ENCODE assay signal across 16 mouse cellular contexts in the genomic region with DNA sequence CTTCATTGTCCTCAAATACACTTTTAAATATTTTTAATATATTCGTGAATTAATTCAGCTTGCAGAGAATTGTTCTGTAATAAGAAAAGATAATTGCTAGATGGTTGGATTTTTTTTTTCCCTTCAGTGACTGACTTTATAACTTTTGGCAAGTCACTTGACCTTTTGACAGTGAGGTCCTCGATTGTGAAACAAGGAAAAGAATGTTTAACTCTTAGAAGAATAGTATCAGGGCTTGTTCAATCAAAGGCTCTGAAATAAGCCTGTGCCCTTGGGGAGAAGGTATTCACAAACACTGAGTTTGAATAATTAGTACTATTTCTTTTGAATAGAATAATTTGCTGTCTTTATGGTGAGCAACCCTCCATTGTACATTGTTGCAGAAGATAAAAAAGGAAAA. TPM values are rescaled to one million over a fixed set of nuclear protein-coding genes. Genes with fewer than 3 reads are reported as not detected.
A peak's percentile ranks its signal among the peaks of the same experiment; 100 is the strongest.
DNase-seq lines count a peak whose midpoint lies in the region; ATAC-seq and TF ChIP-seq lines count a peak whose summit lies in the region.
"Had no signal": no experiment of that assay in that cellular context is flagged by ENCODE, and none has a peak within 500 bp of the region (broad histone marks: within the 10 kb centered on the region; RNA-seq: fewer than 3 reads in every experiment).

No protein-coding gene starts in this region.

- H3K36me3 ChIP-seq in lung, embryonic 15.5 days: no peaks in the 10 kb centered on the region
- H3K36me3 ChIP-seq: embryonic facial prominence, embryonic 13.5 days; forebrain, embryonic 12.5 days; limb, embryonic 15.5 days; neural tube, embryonic 12.5 days had no signal

- no peak overlapping the region for H3K4me2 ChIP-seq in lung, embryonic 15.5 days
- H3K4me2 ChIP-seq: embryonic facial prominence, embryonic 13.5 days; forebrain, embryonic 12.5 days; limb, embryonic 15.5 days; neural tube, embryonic 12.5 days had no signal

- intact Hi-C loops in heart, postnatal 36 days (cut with DNase I): no loop called here

- H3K4me3 ChIP-seq in lung, embryonic 15.5 days: no peak overlapping the region
- H3K4me3 ChIP-seq in lung, adult 2 months (replicated peaks; ENCODE audit: extremely low read depth, low read depth, low read length): no peak overlapping the region
- H3K4me3 ChIP-seq: embryonic facial prominence, embryonic 13.5 days; forebrain, embryonic 12.5 days; limb, embryonic 15.5 days; neural tube, embryonic 12.5 days had no signal

- H3K27ac ChIP-seq in lung, embryonic 15.5 days: peak overlapping the region; percentile 63; the same call in 1 of the 2 replicates
- H3K27ac ChIP-seq: forebrain, embryonic 12.5 days; neural tube, embryonic 12.5 days had no signal

- H3K4me1 ChIP-seq in lung, embryonic 15.5 days: peaks cover 24% of the 10 kb centered on the region
- no peaks in the 10 kb centered on the region; the same call in 1 of the 2 replicates for H3K4me1 ChIP-seq in lung, adult 2 months (ENCODE audit: control insufficient read depth, insufficient read depth, low read length)
- H3K4me1 ChIP-seq: embryonic facial prominence, embryonic 13.5 days; limb, embryonic 15.5 days; neural tube, embryonic 12.5 days had no signal

- no peak overlapping the region for H3K9ac ChIP-seq in lung, embryonic 15.5 days
- H3K9ac ChIP-seq: embryonic facial prominence, embryonic 13.5 days; forebrain, embryonic 12.5 days; limb, embryonic 15.5 days; neural tube, embryonic 12.5 days had no signal

- TF ChIP-seq CTCF in lung, adult 2 months (IDR thresholded peaks at IDR 0.05; ENCODE audit: insufficient read depth, low read length): no peak

- DNase-seq in adrenal gland, adult 2 months: peak; percentile 21
- no peak for DNase-seq in adrenal gland, postnatal 10 days
- DNase-seq in heart, adult 8-10 months (ENCODE audit: low spot score): peak; percentile 45
- no peak for DNase-seq in heart, postnatal 36 days
- no peak for DNase-seq in lung, adult 2 months
- no peak for DNase-seq in urinary bladder, postnatal 25 days (ENCODE audit: low spot score)
- DNase-seq in right cerebral cortex, postnatal 25 days: no peak
- DNase-seq: cerebellum, postnatal 10 days; kidney, adult 18-20 months; thymus, postnatal 25 days had no signal

- ATAC-seq in lung, embryonic 15.5 days (ENCODE audit: borderline replicate concordance, extremely low read depth, low FRiP score, low TSS enrichment): no peak
- ATAC-seq: midbrain, embryonic 16.5 days had no signal

- no peaks in the 10 kb centered on the region for H3K9me3 ChIP-seq in lung, embryonic 15.5 days
- H3K9me3 ChIP-seq: embryonic facial prominence, embryonic 13.5 days; forebrain, embryonic 12.5 days; limb, embryonic 15.5 days; neural tube, embryonic 12.5 days had no signal

- H3K27me3 ChIP-seq in lung, embryonic 15.5 days: no peaks in the 10 kb centered on the region
- H3K27me3 ChIP-seq: embryonic facial prominence, embryonic 13.5 days; forebrain, embryonic 12.5 days; limb, embryonic 15.5 days; neural tube, embryonic 12.5 days had no signal

- TF ChIP-seq POLR2A in lung, adult 2 months (IDR thresholded peaks at IDR 0.05; ENCODE audit: borderline replicate concordance, extremely low read depth, low read depth, low read length): no peak

- WGBS in lung, embryonic 15.5 days: 37% methylated on average over 2 of the region's 2 CpGs
- WGBS in lung, adult 2 months: 30% methylated on average over 2 of the region's 2 CpGs

RNA-seq across cellular contexts. Expression of a gene that starts 21.9 kb away (rescaled TPM):
- 10 to 100 TPM; 61.1 to 76.0 TPM for total RNA-seq in adrenal gland, adult 2 months (2021)
- polyA plus RNA-seq in adrenal gland, adult 2 months (2012; rRNA removed): 48.4 and 54.8 TPM in 2 replicates
- 100 to 1,000 TPM; 163 to 189 TPM for total RNA-seq in adrenal gland, postnatal 10 days (2021)
- 100 to 1,000 TPM in 2 of 4 experiments, 10 to 100 TPM in 2; 83.2 to 109 (median 98.8) TPM for total RNA-seq in heart, adult 8-10 months (2022)
- 100 to 1,000 TPM; 139 to 176 TPM for total RNA-seq in heart, postnatal 36 days (2021)
- polyA plus RNA-seq in lung, embryonic 15.5 days (2015; fragmentation: Nextera tagmentation; extraction: Ambion mirVana): 120 and 122 TPM in 2 replicates
- 101 and 116 TPM in 2 replicates for polyA plus RNA-seq in lung, adult 2 months (2012; rRNA removed)

Comparison
In these comparisons a context has a peak if more than half of its experiments do, and no peak if none do; other contexts are left out.
1. DNase-seq: peak in adrenal gland, adult 2 months (single experiment) and heart, adult 8-10 months (single experiment); none in adrenal gland, postnatal 10 days (single experiment), heart, postnatal 36 days (0 of 2), lung, adult 2 months (single experiment), urinary bladder, postnatal 25 days (single experiment) and right cerebral cortex, postnatal 25 days (single experiment).